Mouse (Mus musculus) heart, embryonic 12.5 days (tissue): ENCODE measurements around the gene Clhc1. TPM values are rescaled to one million over a fixed set of nuclear protein-coding genes. Genes with fewer than 3 reads are reported as not detected.
A peak's percentile ranks its signal among the peaks of the same experiment; 100 is the strongest.
"Not testable (repeated sequence)": the region's sequence is repeated elsewhere in the genome, so short reads cannot be mapped to it uniquely, and the experiment has no call there.

Experiments
- ATAC-seq: fragments of 200-750 bp; cut with Nextera tagmentation; 2 replicates; pipeline ENCODE4 v1.8.0; 2017; ENCODE audit warnings: moderate TSS enrichment, moderate library complexity; ENCODE audit not compliant: insufficient number of reproducible peaks, low FRiP score
- H3K27ac ChIP-seq: fragments of 300-500 bp; sonication (generic); 2 replicates; pipeline ENCODE4 v1.5.1; 2016; ENCODE audit warnings: mild to moderate bottlenecking, moderate library complexity; ENCODE audit not compliant: poor library complexity, severe bottlenecking
- H3K27me3 ChIP-seq: fragments of 300-500 bp; sonication (generic); replicated peaks from 2 replicates; pipeline ENCODE4 v1.6.1; 2016; ENCODE audit warnings: mild to moderate bottlenecking, moderate library complexity
- H3K36me3 ChIP-seq: fragments of 300-500 bp; sonication (generic); 2 replicates; pipeline ENCODE4 v1.6.1; 2016; ENCODE audit warnings: mild to moderate bottlenecking, moderate library complexity
- H3K4me1 ChIP-seq: fragments of 300-500 bp; sonication (generic); replicated peaks from 2 replicates; pipeline ENCODE4 v1.6.1; 2016; ENCODE audit warnings: mild to moderate bottlenecking
- H3K4me2 ChIP-seq: fragments of 300-500 bp; sonication (generic); 2 replicates; pipeline ENCODE4 v1.6.1; 2016; ENCODE audit warnings: mild to moderate bottlenecking, moderate library complexity
- H3K4me3 ChIP-seq: fragments of 300-500 bp; sonication (generic); 2 replicates; pipeline ENCODE4 v1.5.1; 2016; ENCODE audit warnings: mild to moderate bottlenecking
- H3K9ac ChIP-seq: fragments of 300-500 bp; sonication (generic); 2 replicates; pipeline ENCODE4 v1.6.1; 2016; ENCODE audit warnings: mild to moderate bottlenecking, moderate library complexity
- H3K9me3 ChIP-seq: fragments of 300-500 bp; sonication (generic); replicated peaks from 2 replicates; pipeline ENCODE4 v1.6.1; 2016; ENCODE audit warnings: mild to moderate bottlenecking, moderate library complexity
- WGBS: fragments of 180-500 bp; shearing (Covaris S2); methylation state at CpG from one replicate; pipeline ENCODE4 v1.1.7; 2016; 5-methylcytosine and 5-hydroxymethylcytosine counted together
- polyA plus RNA-seq: library from polyadenylated mRNA; unstranded; fragments of >200 nt; fragmentation: Nextera tagmentation; extraction: Ambion mirVana; gene quantifications from 2 replicates; pipeline ENCODE4 v1.2.1, GENCODE M21; 2016

Gene Clhc1
- polyA plus RNA-seq, 1 experiment from 2014 or later: 0.10 TPM

GRCm38 (mm10) chr11:29544225-29544945 lies 3.4 kb upstream of the Clhc1 start:
- Histone ChIP-seq H3K4me1 (peaks cover 14% of the 10 kb centered on the region), H3K36me3 (peaks cover 53% of the 10 kb centered on the region), H3K4me3 (no peak overlapping the region), H3K27me3 (no peaks in the 10 kb centered on the region), H3K9ac (no peak overlapping the region), H3K4me2 (no peak overlapping the region), H3K9me3 (no peaks in the 10 kb centered on the region), H3K27ac (no peak overlapping the region)
- 89% methylated on average over 3 of the region's 3 CpGs for WGBS
- ATAC-seq: no peak

DNA sequence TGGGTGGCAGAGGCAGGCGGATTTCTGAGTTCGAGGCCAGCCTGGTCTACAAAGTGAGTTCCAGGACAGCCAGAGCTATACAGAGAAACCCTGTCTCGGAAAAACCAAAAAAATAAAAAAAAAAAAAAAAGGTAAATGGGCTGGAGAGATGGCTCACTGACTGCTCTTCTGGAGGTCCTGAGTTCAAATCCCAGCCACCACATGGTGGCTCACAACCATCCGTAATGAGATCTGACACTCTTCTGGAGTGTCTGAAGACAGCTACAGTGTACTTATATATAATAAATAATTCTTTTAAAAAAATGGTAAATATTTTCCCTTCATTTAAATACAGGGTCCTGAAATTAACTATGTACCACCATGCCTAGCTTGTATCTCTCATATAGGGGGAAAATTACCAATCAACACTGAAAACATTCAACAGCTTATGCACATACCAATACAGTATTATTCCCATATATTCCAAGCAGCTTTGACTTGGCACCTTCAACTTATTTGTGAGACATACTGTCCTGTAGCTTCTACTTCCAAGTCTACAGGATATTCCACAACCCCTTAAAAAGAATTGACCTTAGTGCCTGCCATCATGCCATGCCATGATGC lies 2.5 kb upstream of the Clhc1 start:
- not testable (repeated sequence) for ATAC-seq, H3K27ac ChIP-seq
- peaks cover 51% of the 10 kb centered on the region for H3K36me3 ChIP-seq

DNA sequence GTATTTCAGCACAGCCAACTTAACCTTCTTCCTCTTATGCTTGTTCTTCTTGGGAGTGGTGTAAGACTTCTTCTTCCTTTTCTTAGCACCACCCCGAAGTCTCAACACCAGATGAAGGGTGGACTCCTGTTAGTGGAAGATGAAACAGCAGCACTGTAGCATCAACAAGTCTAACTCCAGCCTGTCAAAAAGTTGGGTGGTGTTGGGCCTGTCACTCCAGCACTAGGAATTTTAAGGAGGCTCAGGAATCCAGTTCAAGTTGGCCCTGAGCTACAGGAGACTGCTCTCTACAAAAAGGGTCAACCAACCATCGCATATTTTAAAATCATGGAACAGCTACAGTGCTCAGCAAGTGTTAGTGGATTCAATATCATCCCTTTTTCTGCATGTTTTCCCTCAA lies 1.5 kb upstream of the Clhc1 start:
- Histone ChIP-seq H3K4me1 (peaks cover 14% of the 10 kb centered on the region), H3K4me2 (peak overlapping the region; percentile 82), H3K4me3 (peak overlapping the region; percentile 86; the same call in 1 of the 2 replicates), H3K36me3 (peaks cover 44% of the 10 kb centered on the region), H3K9ac (peak overlapping the region; percentile 87), H3K27ac (peak overlapping the region; percentile 27; the same call in 1 of the 2 replicates)
- H3K9me3 ChIP-seq, H3K27me3 ChIP-seq, ATAC-seq: not testable (repeated sequence)
- 82% methylated on average over 2 of the region's 2 CpGs for WGBS

More for the DNA sequence above, 2.5 kb upstream of the Clhc1 start:
- H3K9ac ChIP-seq, H3K4me3 ChIP-seq, H3K4me2 ChIP-seq, H3K9me3 ChIP-seq, H3K27me3 ChIP-seq: not testable (repeated sequence)
- peaks cover 14% of the 10 kb centered on the region for H3K4me1 ChIP-seq
- WGBS: 85% methylated on average over 4 of the region's 4 CpGs

GRCm38 (mm10) chr11:29546762-29547161 lies 988 bp upstream of the Clhc1 start:
- H3K4me2 ChIP-seq: peak overlapping the region; percentile 82
- 14% methylated on average over 2 of the region's 2 CpGs for WGBS
- H3K4me3 ChIP-seq: peak overlapping the region; percentile 86
- peak overlapping the region; percentile 27; the same call in 1 of the 2 replicates for H3K27ac ChIP-seq
- H3K9me3 ChIP-seq: no peaks in the 10 kb centered on the region
- no peak for ATAC-seq
- peaks cover 40% of the 10 kb centered on the region for H3K36me3 ChIP-seq
- no peaks in the 10 kb centered on the region for H3K27me3 ChIP-seq
- peaks cover 14% of the 10 kb centered on the region for H3K4me1 ChIP-seq
- peak overlapping the region; percentile 87 for H3K9ac ChIP-seq

- Histone ChIP-seq H3K4me2 (peak overlapping the region; percentile 82), H3K27ac (peak overlapping the region; percentile 73), H3K4me3 (peak overlapping the region; percentile 86), H3K27me3 (no peaks in the 10 kb centered on the region), H3K4me1 (peaks cover 14% of the 10 kb centered on the region), H3K36me3 (peaks cover 37% of the 10 kb centered on the region), H3K9ac (peak overlapping the region; percentile 87), H3K9me3 (no peaks in the 10 kb centered on the region)
- peak; percentile 27; the same call in 1 of the 2 replicates for ATAC-seq
- under 1% methylated on average over 27 of the region's 27 CpGs for WGBS
These were observed 450 bp upstream of the Clhc1 start for GRCm38 (mm10) chr11:29547249-29547751.

GRCm38 (mm10) chr11:29548504-29549424 lies 1.0 kb downstream of the Clhc1 start:
- peaks cover 14% of the 10 kb centered on the region for H3K4me1 ChIP-seq
- H3K9ac ChIP-seq: peak overlapping the region; percentile 78
- H3K27me3 ChIP-seq: no peaks in the 10 kb centered on the region
- H3K4me2 ChIP-seq: peak overlapping the region; percentile 82
- ATAC-seq: no peak
- peaks cover 28% of the 10 kb centered on the region for H3K36me3 ChIP-seq
- 25% methylated on average over 23 of the region's 23 CpGs for WGBS
- H3K9me3 ChIP-seq: no peaks in the 10 kb centered on the region
- H3K27ac ChIP-seq: peak overlapping the region; percentile 73
- H3K4me3 ChIP-seq: peak overlapping the region; percentile 86

GRCm38 (mm10) chr11:29549425-29549778 lies 1.7 kb downstream of the Clhc1 start:
- no peak for ATAC-seq
- H3K4me2 ChIP-seq: no peak overlapping the region
- no peak overlapping the region for H3K9ac ChIP-seq
- no peaks in the 10 kb centered on the region for H3K9me3 ChIP-seq
- H3K4me1 ChIP-seq: peaks cover 14% of the 10 kb centered on the region
- H3K27me3 ChIP-seq: no peaks in the 10 kb centered on the region
- no peak overlapping the region for H3K4me3 ChIP-seq
- H3K36me3 ChIP-seq: peaks cover 22% of the 10 kb centered on the region
- WGBS: 93% methylated on average over 1 of the region's 1 CpGs
- no peak overlapping the region for H3K27ac ChIP-seq

DNA sequence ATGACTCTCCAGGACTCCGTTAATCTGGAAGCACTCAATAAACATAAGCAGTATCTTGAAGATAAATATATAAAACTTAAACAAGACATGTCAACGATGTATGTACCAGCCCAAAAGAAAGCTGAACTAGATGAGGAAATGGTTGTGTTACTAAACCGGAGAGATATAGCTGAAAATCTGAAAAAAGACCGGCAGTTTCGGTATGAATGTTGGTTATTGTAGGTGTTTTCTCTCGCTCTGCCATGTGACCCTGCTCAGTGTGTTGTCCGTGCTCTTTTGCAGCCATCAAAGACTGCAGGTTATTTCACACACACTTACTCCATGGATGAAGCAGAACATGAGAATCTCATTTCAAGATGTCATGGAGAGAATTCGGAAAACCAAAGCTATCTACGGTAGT lies 12.7 kb downstream of the Clhc1 start:
- H3K9me3 ChIP-seq: no peaks in the 10 kb centered on the region
- no peak overlapping the region for H3K4me2 ChIP-seq
- H3K36me3 ChIP-seq: no peaks in the 10 kb centered on the region
- no peak for ATAC-seq
- H3K4me3 ChIP-seq: no peak overlapping the region
- no peak overlapping the region for H3K9ac ChIP-seq
- no peak overlapping the region for H3K27ac ChIP-seq
- WGBS: 77% methylated on average over 9 of the region's 9 CpGs
- H3K27me3 ChIP-seq: no peaks in the 10 kb centered on the region
- H3K4me1 ChIP-seq: no peaks in the 10 kb centered on the region

GRCm38 (mm10) chr11:29560990-29561389 lies 13.2 kb downstream of the Clhc1 start:
- Histone ChIP-seq H3K4me2 (no peak overlapping the region), H3K27ac (no peak overlapping the region), H3K9ac (no peak overlapping the region), H3K4me1 (no peaks in the 10 kb centered on the region), H3K4me3 (no peak overlapping the region), H3K27me3 (no peaks in the 10 kb centered on the region), H3K9me3 (no peaks in the 10 kb centered on the region), H3K36me3 (no peaks in the 10 kb centered on the region)
- ATAC-seq: no peak
- WGBS: 77% methylated on average over 3 of the region's 3 CpGs

DNA sequence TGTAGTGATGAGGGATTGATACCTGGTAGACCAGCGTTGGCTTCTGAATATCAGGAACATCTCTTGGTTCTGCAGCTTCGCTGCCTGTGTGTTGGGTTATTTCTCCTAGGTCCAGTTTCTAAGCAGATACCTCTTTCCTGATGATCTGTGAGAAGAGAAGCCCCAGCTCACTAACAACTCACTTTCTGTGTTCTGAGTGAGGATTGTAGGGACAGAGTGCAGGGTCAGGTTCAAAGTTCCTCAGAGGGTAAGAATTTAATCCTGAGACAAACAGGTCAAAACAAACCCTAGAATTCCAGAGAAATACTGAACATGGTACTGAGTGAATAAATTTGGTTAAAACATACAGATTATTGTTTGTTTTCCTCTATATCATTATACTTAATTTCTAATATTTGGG lies 15.7 kb downstream of the Clhc1 start:
- H3K27me3 ChIP-seq: no peaks in the 10 kb centered on the region
- H3K4me2 ChIP-seq: no peak overlapping the region
- no peaks in the 10 kb centered on the region for H3K36me3 ChIP-seq
- H3K27ac ChIP-seq: no peak overlapping the region
- no peaks in the 10 kb centered on the region for H3K4me1 ChIP-seq
- H3K9ac ChIP-seq: no peak overlapping the region
- no peak overlapping the region for H3K4me3 ChIP-seq
- no peak for ATAC-seq
- WGBS: 64% methylated on average over 2 of the region's 2 CpGs
- no peaks in the 10 kb centered on the region for H3K9me3 ChIP-seq

GRCm38 (mm10) chr11:29571536-29571935 lies 23.8 kb downstream of the Clhc1 start:
- Histone ChIP-seq H3K27me3 (no peaks in the 10 kb centered on the region), H3K9me3 (no peaks in the 10 kb centered on the region), H3K4me2 (no peak overlapping the region), H3K36me3 (no peaks in the 10 kb centered on the region), H3K4me1 (no peaks in the 10 kb centered on the region), H3K27ac (no peak overlapping the region), H3K4me3 (no peak overlapping the region), H3K9ac (no peak overlapping the region)
- ATAC-seq: no peak
- 51% methylated on average over 3 of the region's 3 CpGs for WGBS
